Mouse (Mus musculus) embryonic fibroblast, embryonic 13.5 days (primary cell): ENCODE measurements around the gene Odaph. TPM values are rescaled to one million over a fixed set of nuclear protein-coding genes. Genes with fewer than 3 reads are reported as not detected.

ENCODE experiments used
- H3K27ac ChIP-seq: 2 replicates; pipeline ENCODE4 v1.5.1; 2012; ENCODE audit warnings: low read length, control low read depth, inconsistent platforms; ENCODE audit not compliant: insufficient read depth
- H3K4me1 ChIP-seq: 2 replicates; pipeline ENCODE4 v1.6.1; 2011; ENCODE audit warnings: low read length; ENCODE audit not compliant: control insufficient read depth, insufficient read depth
- H3K4me3 ChIP-seq: 2 replicates; pipeline ENCODE4 v1.5.1; 2011; ENCODE audit warnings: mild to moderate bottlenecking, control low read depth, low read length; ENCODE audit not compliant: insufficient read depth
- CTCF ChIP-seq: IDR thresholded peaks from 2 replicates; pipeline ENCODE4 v1.5.1; 2011; ENCODE audit warnings: mild to moderate bottlenecking, control low read depth, low read length, moderate library complexity, borderline replicate concordance; ENCODE audit not compliant: insufficient read depth
- POLR2A ChIP-seq: IDR thresholded peaks from 2 replicates; pipeline ENCODE4 v1.6.1; 2011; ENCODE audit warnings: low read depth, mild to moderate bottlenecking, control low read depth, low read length, moderate library complexity
- polyA plus RNA-seq: library from polyadenylated mRNA; stranded (reverse); fragments of >200 nt; gene quantifications from 2 replicates; pipeline ENCODE4 v1.2.4, GENCODE M21; 2011; ENCODE audit warnings: low read depth; ENCODE audit not compliant: missing spikeins, insufficient read length

The Odaph gene
- polyA plus RNA-seq, 1 experiment: 0.93 TPM

GRCm38 (mm10) chr5:92019960-92020359, 32.7 kb downstream of the Odaph start:
- Histone ChIP-seq H3K4me1 (no peaks in the 10 kb centered on the region), H3K27ac (no peak overlapping the region), H3K4me3 (no peak overlapping the region)
- TF ChIP-seq POLR2A: no peak
- TF ChIP-seq CTCF: no peak

- H3K4me3 ChIP-seq: peak overlapping the region; percentile 70
- no peak overlapping the region for H3K27ac ChIP-seq
- TF ChIP-seq CTCF (no peak), POLR2A (peak; percentile 35; the same call in 1 of the 2 replicates)
- no peaks in the 10 kb centered on the region for H3K4me1 ChIP-seq
These were observed 55.4 kb downstream of the Odaph start for GRCm38 (mm10) chr5:92042377-92043348.

- Histone ChIP-seq H3K4me1 (no peaks in the 10 kb centered on the region), H3K4me3 (peak within 1 kb of the TSS; percentile 70), H3K27ac (no peak within 1 kb of the TSS)
- TF ChIP-seq POLR2A (no peak), CTCF (no peak)
These were observed 56.5 kb downstream of the Odaph start, which contains the start of gene Cdkl2 for GRCm38 (mm10) chr5:92043783-92044182. TSS of gene Cdkl2 (minus strand) at chr5:92043883.

Other genes starting within 250 kb of the Odaph start
- gene Rchy1, start 24.4 kb upstream of the Odaph start, polyA plus RNA-seq: 50.8 and 66.2 TPM in 2 replicates
- gene Cdkl2, start 56.4 kb downstream of the Odaph start, polyA plus RNA-seq: 3.2 and 4.7 TPM in 2 replicates
- gene G3bp2, start 96.2 kb downstream of the Odaph start, polyA plus RNA-seq: 104 and 116 TPM in 2 replicates
- 101 and 103 TPM in 2 replicates for gene Uso1, start 150.5 kb downstream of the Odaph start, polyA plus RNA-seq
- 11.4 and 25.4 TPM in 2 replicates for gene U90926, start 227.9 kb downstream of the Odaph start, polyA plus RNA-seq